Mouse (Mus musculus) monocyte, adult 5-6 weeks (primary cell): ENCODE data around the gene Prl2b1. TPM values are rescaled to one million over a fixed set of nuclear protein-coding genes. Genes with fewer than 3 reads are reported as not detected.

Experiments used
- ATAC-seq: fragments of 153-309, 156-312 bp; replicated peaks from 2 replicates; pipeline ENCODE4 v1.8.0; 2017; ENCODE audit warnings: mild to moderate bottlenecking; ENCODE audit not compliant: low TSS enrichment, insufficient number of reproducible peaks, severe bottlenecking, poor library complexity, low FRiP score
- total RNA-seq: library from RNA; stranded (forward); fragments of 200-1000, 200-491, 200-594 nt; gene quantifications from 3 replicates; pipeline ENCODE4 v1.2.3, GENCODE M21; 2017

Gene Prl2b1
- total RNA-seq = not detected in 3 replicates

DNA sequence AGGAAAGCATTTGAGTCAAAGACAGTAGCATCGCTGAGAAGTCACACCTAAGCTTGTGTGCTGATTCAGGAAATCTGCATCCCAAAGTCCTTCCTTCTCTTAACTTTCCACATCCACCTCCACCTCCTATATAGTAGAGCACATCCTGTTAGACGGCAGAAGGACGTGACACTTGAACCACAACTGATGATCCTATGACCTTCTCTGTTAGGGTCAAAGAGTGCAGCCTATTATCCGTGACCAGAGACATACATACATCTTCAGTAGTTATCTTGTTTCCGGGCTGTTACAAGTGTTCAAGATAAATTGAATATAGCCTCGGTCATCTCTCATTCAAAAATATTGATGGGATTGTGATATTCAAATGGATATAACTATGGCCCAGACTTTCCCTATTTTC is at the start of gene Prl2b1:
Prl2b1 (minus strand) TSS at position 101 of the 400 bp plus-strand sequence.
- ATAC-seq = no peak

- ATAC-seq = no peak
Observed at GRCm38 (mm10) chr13:27438588-27438987, 47.9 kb upstream of the Prl2b1 start, which contains the start of gene Prl8a6. Gene Prl8a6, minus strand, starts transcription at chr13:27438688.

DNA sequence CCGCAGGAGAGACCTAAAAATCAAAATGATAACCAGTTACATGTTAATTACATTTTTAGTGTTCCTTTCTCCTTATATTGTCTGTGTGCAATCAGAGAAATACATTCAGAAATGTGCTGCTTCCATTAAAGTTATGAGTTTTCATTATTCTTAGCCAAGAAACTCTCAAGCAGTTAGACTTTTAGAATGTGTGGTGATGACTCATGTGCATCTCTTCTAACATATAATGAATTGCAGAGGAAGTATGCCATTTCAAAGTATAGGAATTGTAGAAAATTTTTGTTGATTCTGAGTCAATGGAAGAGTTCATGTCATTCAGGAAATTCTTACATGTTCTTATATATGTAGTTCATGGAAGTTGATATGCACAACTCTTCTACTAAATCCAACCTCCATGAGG is 42.5 kb upstream of the Prl2b1 start:
- ATAC-seq = no peak

DNA sequence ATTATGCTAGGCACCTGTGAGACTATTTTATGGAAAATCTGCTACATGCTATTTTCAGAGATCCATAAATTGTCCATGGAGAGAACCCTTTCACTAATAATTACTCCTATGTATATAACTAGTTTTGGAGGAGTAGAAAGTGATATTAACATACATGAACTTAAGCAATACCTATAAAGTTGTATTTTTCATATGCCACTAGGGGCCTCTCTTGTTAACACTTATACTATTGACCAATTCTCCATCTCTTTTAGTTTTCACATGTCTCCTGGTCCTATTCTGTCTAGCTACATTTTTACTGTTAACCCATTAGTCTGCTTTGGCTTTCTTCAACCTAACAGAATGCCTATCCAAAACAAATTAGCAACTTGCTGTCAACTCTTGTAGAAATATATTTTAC is 23.0 kb upstream of the Prl2b1 start:
- ATAC-seq = no peak

GRCm38 (mm10) chr13:27399061-27399724 is 8.5 kb upstream of the Prl2b1 start:
- no peak for ATAC-seq

DNA sequence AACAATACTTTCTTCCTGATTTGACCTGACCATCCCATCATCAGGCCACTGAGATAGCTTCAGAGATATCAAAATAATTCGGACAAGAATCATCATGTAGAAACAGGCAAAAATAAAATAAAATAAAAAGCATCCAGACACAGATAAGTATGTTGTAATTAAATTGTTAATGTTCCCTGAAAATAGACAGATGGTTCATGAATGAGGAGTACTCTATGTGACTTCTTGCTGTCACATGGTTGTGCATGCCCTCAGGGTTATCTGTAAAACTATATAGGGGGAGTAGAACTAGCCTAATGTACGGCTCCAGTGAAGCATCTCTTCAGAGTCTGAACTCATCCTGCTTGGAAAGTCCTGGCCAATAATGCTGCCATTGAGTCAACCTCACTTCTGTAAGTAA is 45.3 kb downstream of the Prl2b1 start, which contains the start of gene Prl8a2:
Prl8a2 (plus strand) TSS at position 301 of the 400 bp plus-strand sequence.
- no peak for ATAC-seq

DNA sequence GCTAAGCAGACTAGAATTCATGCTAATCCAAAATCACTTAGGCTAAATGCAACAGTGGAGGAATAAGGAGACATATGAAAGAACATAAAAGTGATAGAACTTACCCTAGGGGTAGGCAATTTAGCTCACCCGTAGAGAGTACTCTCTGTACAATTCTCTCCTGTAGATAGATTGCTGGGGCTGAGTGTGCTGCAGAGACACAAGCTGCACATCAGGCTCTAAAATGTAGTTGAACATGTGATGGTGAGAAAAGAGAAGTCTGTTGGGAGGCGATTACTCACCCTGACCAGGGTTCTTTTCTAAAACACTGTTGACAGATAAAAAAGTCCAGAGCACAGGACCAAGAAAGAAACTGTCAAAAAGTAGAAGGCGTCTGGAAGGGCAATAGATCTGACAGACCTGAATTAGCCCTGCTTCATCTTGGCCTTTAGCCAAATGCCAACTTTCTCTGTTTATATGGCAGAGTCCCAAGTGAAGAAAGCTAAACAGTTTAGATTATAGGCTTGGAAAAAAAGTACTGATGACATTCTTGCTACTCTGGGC is 47.8 kb downstream of the Prl2b1 start:
- ATAC-seq = no peak

DNA sequence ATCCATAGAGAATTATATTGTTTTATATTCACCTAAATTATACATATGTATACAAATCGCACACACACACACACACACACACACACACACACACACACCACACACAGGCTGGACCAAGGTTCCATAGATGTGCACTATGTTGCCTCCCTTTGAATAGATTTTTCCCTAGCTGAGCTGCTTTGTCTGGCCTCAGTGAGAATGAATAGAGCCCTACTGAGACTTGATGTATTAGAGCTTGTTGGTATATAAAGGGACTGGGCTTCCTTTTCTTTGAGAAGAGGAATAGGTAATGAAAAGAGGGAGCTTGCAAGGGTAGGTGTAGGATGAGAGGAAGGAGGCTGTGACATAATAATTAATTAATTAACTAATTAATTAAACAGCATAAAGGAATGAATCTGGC is 55.7 kb downstream of the Prl2b1 start:
- ATAC-seq = no peak

Other genes with a start within 250 kb of the Prl2b1 start
- not detected in 3 replicates for gene Prl3d3, start 234.1 kb downstream of the Prl2b1 start, total RNA-seq
- not detected in 3 replicates for gene Prl3c1, start 194.2 kb downstream of the Prl2b1 start, total RNA-seq
- gene Prl3b1, start 149.0 kb downstream of the Prl2b1 start, total RNA-seq = not detected in 3 replicates
- gene Prl3a1, start 131.4 kb downstream of the Prl2b1 start, total RNA-seq = not detected in 3 replicates
- gene Prl6a1, start 78.2 kb downstream of the Prl2b1 start, total RNA-seq = not detected in 3 replicates
- not detected in 3 replicates for gene Prl8a2, start 45.2 kb downstream of the Prl2b1 start, total RNA-seq
- not detected in 3 replicates for gene Prl8a6, start 47.8 kb upstream of the Prl2b1 start, total RNA-seq
- gene Prl8a8, start 122.4 kb upstream of the Prl2b1 start, total RNA-seq = not detected in 3 replicates
- gene Prl8a9, start 173.8 kb upstream of the Prl2b1 start, total RNA-seq = not detected in 3 replicates
- not detected in 3 replicates for gene Prl8a1, start 191.3 kb upstream of the Prl2b1 start, total RNA-seq
- gene Prl7b1, start 219.7 kb upstream of the Prl2b1 start, total RNA-seq = not detected in 3 replicates